Mouse (Mus musculus): Measurements from ENCODE around the gene Idi2. TPM values are rescaled to one million over a fixed set of nuclear protein-coding genes. Genes with fewer than 3 reads are reported as not detected.

Idi2 gene
- polyA plus RNA-seq, 1 experiment from 2014 or later = not detected

Small RNAs within 50 kb of the gene (microRNA-seq; reads per million reads assigned to microRNA genes)
- not detected for gene Gm22750

Other genes starting within 250 kb of the Idi2 start
- 28.3 and 29.8 TPM in 2 replicates for gene Wdr37, start 81.0 kb upstream of the Idi2 start, polyA plus RNA-seq (2016; fragmentation: Nextera tagmentation; extraction: Ambion mirVana)
- 115 and 137 TPM in 2 replicates for gene Idi1, start 67.4 kb upstream of the Idi2 start, polyA plus RNA-seq (2016; fragmentation: Nextera tagmentation; extraction: Ambion mirVana)
- not detected in 2 replicates for gene Gm9745, start 4.6 kb upstream of the Idi2 start, polyA plus RNA-seq (2016; fragmentation: Nextera tagmentation; extraction: Ambion mirVana)
- 118 and 120 TPM in 2 replicates for gene Gtpbp4, start 43.2 kb downstream of the Idi2 start, polyA plus RNA-seq (2016; fragmentation: Nextera tagmentation; extraction: Ambion mirVana)
- 34.3 TPM in 2 replicates for gene Larp4b, start 141.0 kb downstream of the Idi2 start, polyA plus RNA-seq (2016; fragmentation: Nextera tagmentation; extraction: Ambion mirVana)

Measured in embryonic facial prominence, embryonic 10.5 days (tissue).